Mouse (Mus musculus) CD8-positive naive resting alpha-beta T cell, adult 2 months (primary cell): Measurements from ENCODE around the gene Stac.

Source experiments
- DNase-seq, 2 experiments: peaks; one replicate each; pipeline ENCODE4 v3.0.0; 2022; ENCODE audit warnings: low read depth in 2 of 2, low spot score in 2 of 2

The Stac gene

GRCm38 (mm10) chr9:111522226-111522625 lies 167.9 kb downstream of the Stac start:
- no peak for DNase-seq

GRCm38 (mm10) chr9:111515536-111515935 lies 174.6 kb downstream of the Stac start:
- DNase-seq: no peak

DNA sequence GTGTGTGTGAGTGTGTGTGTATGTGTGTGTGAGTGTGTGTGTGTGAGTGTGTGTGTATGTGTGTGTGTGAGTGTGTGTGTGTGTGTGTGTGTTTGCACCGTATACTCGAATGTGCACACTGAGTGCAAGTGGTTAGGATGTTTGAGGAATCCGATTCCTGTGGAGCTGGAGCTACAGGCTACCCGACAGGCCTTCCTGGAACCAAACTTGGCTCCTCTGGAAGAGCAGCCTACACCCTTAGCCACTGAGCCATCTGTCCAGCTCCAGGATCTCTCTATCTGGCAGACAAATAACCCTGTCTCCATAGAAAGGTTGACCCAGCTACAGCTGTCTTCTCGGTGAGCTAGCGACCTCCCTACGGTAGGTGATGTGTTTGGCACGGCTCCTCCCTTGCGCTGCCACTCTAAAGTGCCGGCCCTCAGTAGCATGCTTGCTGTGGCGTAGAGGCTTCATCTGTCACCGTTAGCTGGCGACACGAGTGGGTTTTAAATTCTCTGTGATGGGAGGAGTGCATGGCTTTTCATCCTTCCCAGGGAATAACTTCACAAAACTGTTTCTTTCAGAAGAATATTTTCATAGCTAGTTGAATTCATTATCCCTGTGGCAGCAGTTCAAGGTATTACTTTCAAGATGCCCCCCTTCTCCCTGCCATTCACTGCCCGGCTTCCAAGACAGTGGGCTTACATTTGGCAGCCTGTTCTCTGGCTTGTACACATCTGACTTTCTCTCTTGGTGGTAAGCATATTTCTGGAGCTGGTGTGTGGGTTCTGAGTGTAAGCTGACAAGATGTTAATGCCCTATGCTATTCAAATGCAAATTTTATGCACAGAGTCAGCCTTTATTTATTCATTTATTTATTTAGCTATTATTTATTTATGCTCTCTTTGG lies 175.3 kb downstream of the Stac start:
- no peak for DNase-seq
